Comparison of ENCODE assay signal across 9 mouse cellular contexts in genomic region chr2:93063347-93063746, GRCm38 (mm10). TPM values are rescaled to one million over a fixed set of nuclear protein-coding genes. Genes with fewer than 3 reads are reported as not detected.
DNase-seq lines count a peak whose midpoint lies in the region; ATAC-seq and TF ChIP-seq lines count a peak whose summit lies in the region.
"Had no signal": no experiment of that assay in that cellular context is flagged by ENCODE, and none has a peak within 500 bp of the region (broad histone marks: within the 10 kb centered on the region; RNA-seq: fewer than 3 reads in every experiment).

No protein-coding gene starts in this region.

- H3K27me3 ChIP-seq in thymus, adult 2 months (ENCODE audit: control insufficient read depth, insufficient read depth, low read length) = no peaks in the 10 kb centered on the region
- no peaks in the 10 kb centered on the region for H3K27me3 ChIP-seq in hindbrain, postnatal 0 days (ENCODE audit: insufficient read depth, low read length)
- H3K27me3 ChIP-seq: midbrain, embryonic 12.5 days had no signal

- H3K4me1 ChIP-seq in thymus, adult 2 months (replicated peaks; ENCODE audit: control insufficient read depth, insufficient read depth, low read length) = no peaks in the 10 kb centered on the region
- no peaks in the 10 kb centered on the region for H3K4me1 ChIP-seq in cortical plate, adult 2 months (ENCODE audit: control insufficient read depth, insufficient read depth, low read length)
- no peaks in the 10 kb centered on the region for H3K4me1 ChIP-seq in hindbrain, postnatal 0 days (ENCODE audit: insufficient read depth, low read length)
- H3K4me1 ChIP-seq: midbrain, embryonic 12.5 days had no signal

- no peak overlapping the region for H3K27ac ChIP-seq in thymus, adult 2 months (ENCODE audit: control insufficient read depth, insufficient read depth, low read length)
- no peak overlapping the region for H3K27ac ChIP-seq in cortical plate, adult 2 months (ENCODE audit: insufficient read depth, low read length)
- no peak overlapping the region for H3K27ac ChIP-seq in hindbrain, postnatal 0 days
- H3K27ac ChIP-seq: midbrain, embryonic 12.5 days had no signal

- no peak for DNase-seq in cerebellum, adult 11-12 months
- DNase-seq in thymus, adult 2 months = peak; percentile 70
- no peak for DNase-seq in thymus, adult 18-20 months
- peak; percentile 82 for DNase-seq in hindbrain, postnatal 0 days (ENCODE audit: low spot score)
- peak; percentile 44 for DNase-seq in lung, postnatal 25 days (ENCODE audit: low spot score)
- peak; percentile 65 for DNase-seq in thymus, postnatal 0 days (ENCODE audit: low spot score)

- no peak overlapping the region for H3K4me3 ChIP-seq in thymus, adult 2 months (ENCODE audit: control insufficient read depth, insufficient read depth, low read length)
- H3K4me3 ChIP-seq in cortical plate, adult 2 months (ENCODE audit: insufficient read depth, low read length) = no peak overlapping the region
- H3K4me3 ChIP-seq in hindbrain, postnatal 0 days (ENCODE audit: low read length) = no peak overlapping the region
- H3K4me3 ChIP-seq: midbrain, embryonic 12.5 days had no signal

- TF ChIP-seq CTCF in thymus, adult 2 months (IDR thresholded peaks at IDR 0.05; ENCODE audit: borderline replicate concordance, control insufficient read depth, extremely low read depth, insufficient read depth, low read length, poor library complexity) = no peak
- peak; percentile 61 for TF ChIP-seq CTCF in cortical plate, adult 2 months (IDR thresholded peaks at IDR 0.05; ENCODE audit: extremely low read depth, insufficient read depth, low read length)
- TF ChIP-seq CTCF in hindbrain, postnatal 0 days (IDR thresholded peaks at IDR 0.05; ENCODE audit: low read depth) = peak; percentile 89

- H3K36me3 ChIP-seq in thymus, adult 2 months (ENCODE audit: control insufficient read depth, insufficient read depth, low read length) = no peaks in the 10 kb centered on the region
- no peaks in the 10 kb centered on the region for H3K36me3 ChIP-seq in hindbrain, postnatal 0 days (ENCODE audit: insufficient read depth, low read length)
- H3K36me3 ChIP-seq: midbrain, embryonic 12.5 days had no signal

- H3K9ac ChIP-seq in hindbrain, postnatal 0 days (replicated peaks; ENCODE audit: low read length) = no peak overlapping the region
- H3K9ac ChIP-seq: midbrain, embryonic 12.5 days had no signal

- no peak for TF ChIP-seq POLR2A in thymus, adult 2 months (IDR thresholded peaks at IDR 0.05; ENCODE audit: control insufficient read depth, extremely low read depth, insufficient read depth, low read length, poor library complexity)
- no peak for TF ChIP-seq POLR2A in cortical plate, adult 2 months (IDR thresholded peaks at IDR 0.05; ENCODE audit: extremely low read depth, insufficient read depth, low read length)

- H3K4me2 ChIP-seq in hindbrain, postnatal 0 days (ENCODE audit: low read depth, low read length) = no peak overlapping the region
- H3K4me2 ChIP-seq: midbrain, embryonic 12.5 days had no signal

- no peaks in the 10 kb centered on the region for H3K9me3 ChIP-seq in hindbrain, postnatal 0 days (ENCODE audit: low read length)
- H3K9me3 ChIP-seq: midbrain, embryonic 12.5 days had no signal

- WGBS in thymus, adult 2 months = 15% methylated on average over 2 of the region's 2 CpGs
- 20% methylated on average over 2 of the region's 2 CpGs for WGBS in hindbrain, postnatal 0 days

- ATAC-seq in cerebellum, adult (ENCODE audit: insufficient number of reproducible peaks, low FRiP score, low TSS enrichment) = 0 out of 2 replicates have a peak, but pooled peaks have one; percentile 27
- peak; percentile 42; the same call in 1 of the 2 replicates for ATAC-seq in hindbrain, postnatal 0 days

RNA-seq across cellular contexts. Expression of gene Prdm11, which starts 17.4 kb away (rescaled TPM):
- polyA plus RNA-seq in thymus, adult 2 months (2012; rRNA removed) = 17.1 and 17.9 TPM in 2 replicates
- 7.5 and 7.9 TPM in 2 replicates for polyA plus RNA-seq in cortical plate, adult 2 months (2012; rRNA removed)
- 14.9 and 15.6 TPM in 2 replicates for total RNA-seq in hindbrain, postnatal 0 days (2014; rRNA removed)
- polyA plus RNA-seq in hindbrain, postnatal 0 days (2015; fragmentation: Nextera tagmentation; extraction: Ambion mirVana) = 3.5 and 3.7 TPM in 2 replicates
- polyA plus RNA-seq in thymus, postnatal 0 days (2015; fragmentation: Nextera tagmentation; extraction: Ambion mirVana) = 4.4 and 6.5 TPM in 2 replicates

Comparison
In these comparisons a context has a peak if more than half of its experiments do, and no peak if none do; other contexts are left out.
1. DNase-seq: peak in thymus, adult 2 months (single experiment), hindbrain, postnatal 0 days (single experiment), lung, postnatal 25 days (single experiment) and thymus, postnatal 0 days (single experiment); none in cerebellum, adult 11-12 months (single experiment) and thymus, adult 18-20 months (0 of 2).